Mouse (Mus musculus) intestine, embryonic 16.5 days (tissue): ENCODE results near the gene Sec14l3. TPM values are rescaled to one million over a fixed set of nuclear protein-coding genes. Genes with fewer than 3 reads are reported as not detected.

ENCODE experiments used
- polyA plus RNA-seq: library from polyadenylated mRNA; unstranded; fragments of >200 nt; fragmentation: Nextera tagmentation; extraction: Ambion mirVana; gene quantifications from 2 replicates; pipeline ENCODE4 v1.2.1, GENCODE M21; 2015

Sec14l3 gene
- polyA plus RNA-seq, 1 experiment from 2014 or later, result not detected

Other genes with a start within 250 kb of the Sec14l3 start
- gene Osbp2, start 200.9 kb upstream of the Sec14l3 start, polyA plus RNA-seq, result 0.28 and 0.45 TPM in 2 replicates
- 0.37 and 0.39 TPM in 2 replicates for gene 4921536K21Rik, start 169.7 kb upstream of the Sec14l3 start, polyA plus RNA-seq
- gene Dusp18, start 169.6 kb upstream of the Sec14l3 start, polyA plus RNA-seq, result 5.2 and 5.6 TPM in 2 replicates
- gene Slc35e4, start 150.2 kb upstream of the Sec14l3 start, polyA plus RNA-seq, result 2.9 and 3.1 TPM in 2 replicates
- 95.3 and 122 TPM in 2 replicates for gene Tcn2, start 132.7 kb upstream of the Sec14l3 start, polyA plus RNA-seq
- 73.3 and 79.4 TPM in 2 replicates for gene Pes1, start 100.9 kb upstream of the Sec14l3 start, polyA plus RNA-seq
- gene 4930556J24Rik, start 88.1 kb upstream of the Sec14l3 start, polyA plus RNA-seq, result 0.11 TPM in 1 of 2 replicates, not detected in the other
- 20.1 and 33.3 TPM in 2 replicates for gene Gal3st1, start 81.2 kb upstream of the Sec14l3 start, polyA plus RNA-seq
- gene Sec14l4, start 33.4 kb upstream of the Sec14l3 start, polyA plus RNA-seq, result 0.47 and 0.56 TPM in 2 replicates
- gene Mtfp1, start 30.6 kb downstream of the Sec14l3 start, polyA plus RNA-seq, result 38.1 and 41.6 TPM in 2 replicates
- 1.7 and 2.9 TPM in 2 replicates for gene Sec14l2, start 58.6 kb downstream of the Sec14l3 start, polyA plus RNA-seq
- gene Rnf215, start 70.4 kb downstream of the Sec14l3 start, polyA plus RNA-seq, result 17.3 and 19.2 TPM in 2 replicates
- 3.0 TPM in 2 replicates for gene Ccdc157, start 95.5 kb downstream of the Sec14l3 start, polyA plus RNA-seq
- gene Sf3a1, start 95.5 kb downstream of the Sec14l3 start, polyA plus RNA-seq, result 40.4 and 41.8 TPM in 2 replicates
- gene Tbc1d10a, start 121.9 kb downstream of the Sec14l3 start, polyA plus RNA-seq, result 34.0 and 37.2 TPM in 2 replicates
- 5.9 and 7.3 TPM in 2 replicates for gene Castor1, start 153.4 kb downstream of the Sec14l3 start, polyA plus RNA-seq
- 0.07 and 0.12 TPM in 2 replicates for gene Osm, start 171.6 kb downstream of the Sec14l3 start, polyA plus RNA-seq
- 0.95 and 0.98 TPM in 2 replicates for gene Lif, start 192.7 kb downstream of the Sec14l3 start, polyA plus RNA-seq